Mouse (Mus musculus): ENCODE measurements at regions not wholly inside any gene's neighbourhood (a gene's known extent, or its start where the extent isn't known, plus 50 kb on each side); places are given as distances from the start of the nearest gene placed in this dataset.

DNA sequence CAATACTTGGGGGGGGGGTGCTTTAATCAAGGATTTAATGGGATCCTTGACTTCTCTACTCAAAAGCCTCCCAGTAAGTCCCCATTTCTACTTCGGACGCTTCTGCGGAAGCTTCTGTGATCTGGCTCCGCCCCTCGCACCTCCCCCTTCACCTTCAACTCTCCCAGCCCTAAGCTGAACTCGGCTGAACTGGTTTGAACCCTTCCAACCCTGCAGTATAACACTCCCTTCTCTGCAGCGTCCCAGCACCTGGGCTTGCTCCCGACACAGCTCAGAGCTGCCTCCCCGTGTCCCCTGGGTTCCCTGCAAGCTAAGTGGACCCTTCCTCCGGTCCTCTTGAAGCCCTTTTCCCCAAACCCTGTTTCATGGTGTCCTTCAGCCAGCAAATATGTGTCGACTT, 80.0 kb upstream of the Mkln1 start:
- Histone ChIP-seq H3K4me2 (ENCODE audit: low read length) (peak overlapping the region; percentile 39), H3K9me3 (ENCODE audit: control insufficient read depth, low read length) (no peaks in the 10 kb centered on the region; the same call in 1 of the 2 replicates), H3K27me3 (replicated peaks; ENCODE audit: control insufficient read depth, insufficient read depth, low read length) (no peaks in the 10 kb centered on the region), H3K4me1 (ENCODE audit: control insufficient read depth, insufficient read depth, low read depth, low read length) (no peaks in the 10 kb centered on the region; the same call in none of the 2 replicates), H3K36me3 (ENCODE audit: control insufficient read depth, insufficient read depth, low read length) (no peaks in the 10 kb centered on the region), H3K4me3 (ENCODE audit: low read length) (no peak overlapping the region), H3K9ac (ENCODE audit: low read depth, low read length) (no peak overlapping the region), H3K27ac (ENCODE audit: low read depth, low read length) (no peak overlapping the region)
- WGBS, result 7% methylated on average over 11 of the region's 11 CpGs
- ATAC-seq, result no peak

- H3K9me3 ChIP-seq (ENCODE audit: control insufficient read depth, low read length), result no peaks in the 10 kb centered on the region; the same call in 1 of the 2 replicates
- no peaks in the 10 kb centered on the region for H3K36me3 ChIP-seq (ENCODE audit: control insufficient read depth, insufficient read depth, low read length)
- WGBS, result 90% methylated on average over 2 of the region's 2 CpGs
- H3K9ac ChIP-seq (ENCODE audit: low read depth, low read length), result no peak overlapping the region
- no peak overlapping the region for H3K27ac ChIP-seq (ENCODE audit: low read depth, low read length)
- no peaks in the 10 kb centered on the region for H3K27me3 ChIP-seq (replicated peaks; ENCODE audit: control insufficient read depth, insufficient read depth, low read length)
- ATAC-seq, result no peak
- peaks cover 3% of the 10 kb centered on the region for H3K4me1 ChIP-seq (ENCODE audit: control insufficient read depth, insufficient read depth, low read depth, low read length)
- H3K4me2 ChIP-seq (ENCODE audit: low read length), result no peak overlapping the region
- H3K4me3 ChIP-seq (ENCODE audit: low read length), result no peak overlapping the region
These were observed 79.1 kb upstream of the Mkln1 start for GRCm38 (mm10) chr6:31319431-31319830.

- ATAC-seq, result no peak
- WGBS, result 66% methylated on average over 3 of the region's 3 CpGs
These were observed 78.2 kb upstream of the Mkln1 start for GRCm38 (mm10) chr6:31320141-31320830.

GRCm38 (mm10) chr6:31321066-31321846, 77.3 kb upstream of the Mkln1 start:
- H3K36me3 ChIP-seq (ENCODE audit: control insufficient read depth, insufficient read depth, low read length), result no peaks in the 10 kb centered on the region
- H3K4me2 ChIP-seq (ENCODE audit: low read length), result no peak overlapping the region
- H3K9me3 ChIP-seq (ENCODE audit: control insufficient read depth, low read length), result no peaks in the 10 kb centered on the region
- H3K4me1 ChIP-seq (ENCODE audit: control insufficient read depth, insufficient read depth, low read depth, low read length), result peaks cover 6% of the 10 kb centered on the region
- H3K9ac ChIP-seq (ENCODE audit: low read depth, low read length), result no peak overlapping the region
- H3K27me3 ChIP-seq (replicated peaks; ENCODE audit: control insufficient read depth, insufficient read depth, low read length), result no peaks in the 10 kb centered on the region
- no peak overlapping the region for H3K4me3 ChIP-seq (ENCODE audit: low read length)
- 80% methylated on average over 7 of the region's 7 CpGs for WGBS
- no peak overlapping the region for H3K27ac ChIP-seq (ENCODE audit: low read depth, low read length)
- no peak for ATAC-seq

More at GRCm38 (mm10) chr6:31320141-31320830, 78.2 kb upstream of the Mkln1 start:
- H3K4me2 ChIP-seq (ENCODE audit: low read length), result no peak overlapping the region
- H3K9me3 ChIP-seq (ENCODE audit: control insufficient read depth, low read length), result no peaks in the 10 kb centered on the region
- no peak overlapping the region for H3K4me3 ChIP-seq (ENCODE audit: low read length)
- H3K4me1 ChIP-seq (ENCODE audit: control insufficient read depth, insufficient read depth, low read depth, low read length), result peaks cover 6% of the 10 kb centered on the region
- H3K9ac ChIP-seq (ENCODE audit: low read depth, low read length), result no peak overlapping the region
- H3K36me3 ChIP-seq (ENCODE audit: control insufficient read depth, insufficient read depth, low read length), result no peaks in the 10 kb centered on the region
- H3K27me3 ChIP-seq (replicated peaks; ENCODE audit: control insufficient read depth, insufficient read depth, low read length), result no peaks in the 10 kb centered on the region
- H3K27ac ChIP-seq (ENCODE audit: low read depth, low read length), result no peak overlapping the region

- H3K9ac ChIP-seq (ENCODE audit: low read depth, low read length), result no peak overlapping the region
- H3K4me2 ChIP-seq (ENCODE audit: low read length), result no peak overlapping the region
- 56% methylated on average over 10 of the region's 10 CpGs for WGBS
- H3K9me3 ChIP-seq (ENCODE audit: control insufficient read depth, low read length), result no peaks in the 10 kb centered on the region
- H3K4me1 ChIP-seq (ENCODE audit: control insufficient read depth, insufficient read depth, low read depth, low read length), result peaks cover 6% of the 10 kb centered on the region
- no peaks in the 10 kb centered on the region for H3K27me3 ChIP-seq (replicated peaks; ENCODE audit: control insufficient read depth, insufficient read depth, low read length)
- no peaks in the 10 kb centered on the region for H3K36me3 ChIP-seq (ENCODE audit: control insufficient read depth, insufficient read depth, low read length)
- ATAC-seq, result no peak
- H3K27ac ChIP-seq (ENCODE audit: low read depth, low read length), result no peak overlapping the region
- no peak overlapping the region for H3K4me3 ChIP-seq (ENCODE audit: low read length)
These were observed 76.6 kb upstream of the Mkln1 start for GRCm38 (mm10) chr6:31321902-31322301.

DNA sequence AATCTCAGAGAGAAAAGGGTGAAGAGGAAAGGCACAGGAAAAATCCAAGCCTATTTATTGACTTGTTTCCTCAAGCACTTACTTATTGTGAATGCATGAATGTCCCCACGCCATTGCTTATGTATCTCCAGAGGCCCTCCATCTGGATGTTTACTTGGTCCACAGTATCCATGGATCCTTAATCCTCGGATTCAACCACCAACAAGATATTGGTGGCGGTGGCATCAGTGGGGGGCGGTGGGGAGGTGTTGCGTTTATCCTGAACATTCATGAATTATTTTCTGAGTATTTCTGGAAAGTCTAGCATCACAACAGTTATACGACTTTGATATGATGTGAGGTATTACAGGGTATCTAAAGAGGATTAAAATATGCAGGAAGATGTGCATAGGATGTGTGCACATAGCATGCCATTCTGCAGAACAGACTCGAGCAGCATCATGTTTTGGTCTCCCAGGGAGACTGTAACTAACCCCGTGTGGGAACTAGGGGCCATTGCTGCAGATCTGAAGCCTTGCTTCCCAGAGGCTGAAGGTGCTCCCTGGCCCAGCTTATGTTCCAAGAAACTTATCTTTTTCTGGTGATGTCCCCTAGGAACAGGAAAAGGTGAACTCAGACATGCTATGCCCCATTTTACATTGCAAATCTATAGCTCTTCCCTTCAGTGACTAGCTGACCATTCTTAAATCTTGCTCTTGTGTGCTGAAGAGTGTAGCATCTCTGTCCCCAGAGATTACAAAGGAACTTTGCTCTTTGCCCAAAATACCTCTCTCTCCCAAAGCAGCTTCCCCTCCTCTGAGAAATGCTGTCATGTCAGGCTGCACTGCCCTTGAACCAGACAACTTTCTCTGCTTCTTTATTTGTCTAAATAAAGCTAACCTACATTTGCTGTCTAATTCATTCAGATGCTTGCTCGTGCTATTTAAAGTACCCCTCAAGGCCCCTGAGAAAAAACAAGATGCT, 75.0 kb upstream of the Mkln1 start:
- no peaks in the 10 kb centered on the region for H3K27me3 ChIP-seq (replicated peaks; ENCODE audit: control insufficient read depth, insufficient read depth, low read length)
- WGBS, result 62% methylated on average over 9 of the region's 9 CpGs
- no peak overlapping the region for H3K4me3 ChIP-seq (ENCODE audit: low read length)
- no peak for ATAC-seq
- H3K36me3 ChIP-seq (ENCODE audit: control insufficient read depth, insufficient read depth, low read length), result no peaks in the 10 kb centered on the region
- H3K27ac ChIP-seq (ENCODE audit: low read depth, low read length), result no peak overlapping the region
- no peaks in the 10 kb centered on the region for H3K9me3 ChIP-seq (ENCODE audit: control insufficient read depth, low read length)
- peaks cover 6% of the 10 kb centered on the region for H3K4me1 ChIP-seq (ENCODE audit: control insufficient read depth, insufficient read depth, low read depth, low read length)
- no peak overlapping the region for H3K4me2 ChIP-seq (ENCODE audit: low read length)
- H3K9ac ChIP-seq (ENCODE audit: low read depth, low read length), result no peak overlapping the region

- Histone ChIP-seq H3K36me3 (ENCODE audit: control insufficient read depth, insufficient read depth, low read length) (no peaks in the 10 kb centered on the region), H3K4me2 (ENCODE audit: low read length) (no peak overlapping the region), H3K4me3 (ENCODE audit: low read length) (no peak overlapping the region), H3K27me3 (replicated peaks; ENCODE audit: control insufficient read depth, insufficient read depth, low read length) (no peaks in the 10 kb centered on the region), H3K9me3 (ENCODE audit: control insufficient read depth, low read length) (no peaks in the 10 kb centered on the region), H3K4me1 (ENCODE audit: control insufficient read depth, insufficient read depth, low read depth, low read length) (peaks cover 6% of the 10 kb centered on the region), H3K27ac (ENCODE audit: low read depth, low read length) (no peak overlapping the region), H3K9ac (ENCODE audit: low read depth, low read length) (no peak overlapping the region)
- ATAC-seq, result peak; percentile 56; the same call in 1 of the 2 replicates
- WGBS, result 45% methylated on average over 6 of the region's 6 CpGs
These were observed 73.8 kb upstream of the Mkln1 start for GRCm38 (mm10) chr6:31324717-31325116.

GRCm38 (mm10) chr6:31325621-31326020, 72.9 kb upstream of the Mkln1 start:
- Histone ChIP-seq H3K27ac (ENCODE audit: low read depth, low read length) (no peak overlapping the region), H3K36me3 (ENCODE audit: control insufficient read depth, insufficient read depth, low read length) (no peaks in the 10 kb centered on the region), H3K27me3 (replicated peaks; ENCODE audit: control insufficient read depth, insufficient read depth, low read length) (no peaks in the 10 kb centered on the region), H3K4me1 (ENCODE audit: control insufficient read depth, insufficient read depth, low read depth, low read length) (peaks cover 6% of the 10 kb centered on the region), H3K4me3 (ENCODE audit: low read length) (no peak overlapping the region), H3K9me3 (ENCODE audit: control insufficient read depth, low read length) (no peaks in the 10 kb centered on the region), H3K9ac (ENCODE audit: low read depth, low read length) (no peak overlapping the region), H3K4me2 (ENCODE audit: low read length) (no peak overlapping the region)
- WGBS, result 88% methylated on average over 1 of the region's 1 CpGs
- no peak for ATAC-seq

Data from hindbrain, embryonic 16.5 days (tissue).